Mouse (Mus musculus) MEL (cell line): ENCODE results near the gene Eps15. TPM values are rescaled to one million over a fixed set of nuclear protein-coding genes. Genes with fewer than 3 reads are reported as not detected.

ENCODE experiments used
- DNase-seq: peaks from one replicate; pipeline ENCODE4 v3.0.0; 2011; ENCODE audit warnings: low read depth, low spot score
- H3K27ac ChIP-seq: 2 replicates; pipeline ENCODE4 v1.5.1; 2012; ENCODE audit warnings: low read depth, mild to moderate bottlenecking, control low read depth, low read length, moderate library complexity; ENCODE audit not compliant: control insufficient read depth
- H3K27me3 ChIP-seq, 2 experiments: fragments of 150-350 bp in 1 of 2; sonication (generic) in 1 of 2; 2 replicates each; pipeline ENCODE4 v1.6.1; 2012; ENCODE audit warnings: low read length in 2 of 2, mild to moderate bottlenecking in 2 of 2, improper control_type of control experiment in 1 of 2, moderate library complexity in 1 of 2; ENCODE audit not compliant: insufficient read depth in 2 of 2, control insufficient read depth in 1 of 2
- H3K36me3 ChIP-seq, 2 experiments: 2 replicates each; pipeline ENCODE4 v1.6.1; 2012 to 2014; ENCODE audit warnings: low read length in 2 of 2, improper control_type of control experiment in 1 of 2, inconsistent platforms in 1 of 2, mild to moderate bottlenecking in 1 of 2; ENCODE audit not compliant: insufficient read depth in 2 of 2, control insufficient read depth in 1 of 2
- H3K4me1 ChIP-seq, 2 experiments: fragments of 150-350 bp in 1 of 2; sonication (generic) in 1 of 2; 2 replicates each; pipeline ENCODE4 v1.6.1; 2012; ENCODE audit warnings: low read length in 2 of 2, improper control_type of control experiment in 1 of 2, mild to moderate bottlenecking in 1 of 2; ENCODE audit not compliant: insufficient read depth in 2 of 2, control insufficient read depth in 1 of 2
- H3K4me3 ChIP-seq, 2 experiments: fragments of 150-350 bp in 1 of 2; sonication (generic) in 1 of 2; 2 replicates each; pipeline ENCODE4 v1.5.1; 2012; ENCODE audit warnings: low read depth in 2 of 2, low read length in 2 of 2, mild to moderate bottlenecking in 2 of 2, moderate library complexity in 2 of 2, control low read depth in 1 of 2, improper control_type of control experiment in 1 of 2; ENCODE audit not compliant: control insufficient read depth in 1 of 2, insufficient read depth in 1 of 2
- H3K79me2 ChIP-seq: 2 replicates; pipeline ENCODE4 v1.6.1; 2012; ENCODE audit warnings: mild to moderate bottlenecking, low read length, moderate library complexity; ENCODE audit not compliant: control insufficient read depth, poor library complexity, insufficient read depth
- H3K9ac ChIP-seq: 2 replicates; pipeline ENCODE4 v1.6.1; 2012; ENCODE audit warnings: low read depth, mild to moderate bottlenecking, control low read depth, low read length, moderate library complexity; ENCODE audit not compliant: control insufficient read depth, poor library complexity, severe bottlenecking
- H3K9me3 ChIP-seq: fragments of 150-350 bp; sonication (generic); replicated peaks from 2 replicates; pipeline ENCODE4 v1.6.1; 2012; ENCODE audit warnings: mild to moderate bottlenecking, low read length, improper control_type of control experiment, moderate library complexity; ENCODE audit not compliant: insufficient read depth
- BHLHE40 ChIP-seq: IDR thresholded peaks from 2 replicates; pipeline ENCODE4 v1.6.1; 2012; ENCODE audit warnings: low read depth, mild to moderate bottlenecking, inconsistent platforms, low read length, improper control_type of control experiment, borderline replicate concordance
- CHD1 ChIP-seq: IDR thresholded peaks from 2 replicates; pipeline ENCODE4 v1.6.1; 2012; ENCODE audit warnings: low read depth, mild to moderate bottlenecking, inconsistent platforms, low read length, improper control_type of control experiment
- ELF1 ChIP-seq: IDR thresholded peaks from 2 replicates; pipeline ENCODE4 v1.6.1; 2014; ENCODE audit warnings: low read depth, mild to moderate bottlenecking, inconsistent platforms, low read length, improper control_type of control experiment, moderate library complexity
- EP300 ChIP-seq, 2 experiments: IDR thresholded peaks; 2 replicates each; pipeline ENCODE4 v1.6.1; 2011; ENCODE audit warnings: improper control_type of control experiment in 2 of 2, low read length in 2 of 2, low read depth in 1 of 2, mild to moderate bottlenecking in 1 of 2
- GABPA ChIP-seq: IDR thresholded peaks from 2 replicates; pipeline ENCODE4 v1.6.1; 2012; ENCODE audit warnings: low read depth, mild to moderate bottlenecking, inconsistent platforms, low read length, improper control_type of control experiment, moderate library complexity
- GATA1 ChIP-seq: IDR thresholded peaks from 2 replicates; pipeline ENCODE4 v1.6.1; 2011; ENCODE audit warnings: low read depth, low read length, improper control_type of control experiment
- JUND ChIP-seq: IDR thresholded peaks from 2 replicates; pipeline ENCODE4 v1.6.1; 2011; ENCODE audit warnings: low read depth, mild to moderate bottlenecking, improper control_type of control experiment, low read length
- KAT2A ChIP-seq: conservative IDR thresholded peaks from 2 replicates; pipeline ENCODE4 v1.6.1; 2012; ENCODE audit warnings: low read depth, low read length, improper control_type of control experiment, inconsistent platforms
- MAFK ChIP-seq: IDR thresholded peaks from 2 replicates; pipeline ENCODE4 v1.6.1; 2011; ENCODE audit warnings: low read depth, mild to moderate bottlenecking, low read length, improper control_type of control experiment, borderline replicate concordance
- MAX ChIP-seq: IDR thresholded peaks from 2 replicates; pipeline ENCODE4 v1.6.1; 2011; ENCODE audit warnings: low read length, improper control_type of control experiment
- MEF2A ChIP-seq: IDR thresholded peaks from 2 replicates; pipeline ENCODE4 v1.6.1; 2014; ENCODE audit warnings: low read depth, mild to moderate bottlenecking, inconsistent platforms, low read length, improper control_type of control experiment; ENCODE audit not compliant: poor library complexity, insufficient replicate concordance, severe bottlenecking; ENCODE audit errors: extremely low read depth
- MYB ChIP-seq: IDR thresholded peaks from 2 replicates; pipeline ENCODE4 v1.6.1; 2011; ENCODE audit warnings: mild to moderate bottlenecking, low read depth, low read length, improper control_type of control experiment
- MYC ChIP-seq: IDR thresholded peaks from 2 replicates; pipeline ENCODE4 v1.6.1; 2011; ENCODE audit warnings: low read depth, mild to moderate bottlenecking, low read length, improper control_type of control experiment, moderate library complexity
- NELFE ChIP-seq: IDR thresholded peaks from 2 replicates; pipeline ENCODE4 v1.6.1; 2011; ENCODE audit warnings: low read depth, low read length, improper control_type of control experiment
- NRF1 ChIP-seq: IDR thresholded peaks from 2 replicates; pipeline ENCODE4 v1.6.1; 2014; ENCODE audit warnings: low read depth, mild to moderate bottlenecking, inconsistent platforms, low read length, improper control_type of control experiment, moderate library complexity; ENCODE audit not compliant: poor library complexity, insufficient read depth, severe bottlenecking
- POLR2A ChIP-seq, 2 experiments: IDR thresholded peaks; 2 replicates each; pipeline ENCODE4 v1.6.1; 2011 to 2012; ENCODE audit warnings: low read length in 2 of 2, mild to moderate bottlenecking in 2 of 2, control low read depth in 1 of 2, improper control_type of control experiment in 1 of 2, low read depth in 1 of 2, moderate library complexity in 1 of 2; ENCODE audit not compliant: control insufficient read depth in 1 of 2, insufficient read depth in 1 of 2, poor library complexity in 1 of 2
- POLR2AphosphoS2 ChIP-seq: IDR thresholded peaks from 2 replicates; pipeline ENCODE4 v1.6.1; 2011; ENCODE audit warnings: low read length, improper control_type of control experiment
- POLR2AphosphoS5 ChIP-seq: IDR thresholded peaks from 2 replicates; pipeline ENCODE4 v1.6.1; 2012; ENCODE audit warnings: low read depth, borderline replicate concordance, mild to moderate bottlenecking, inconsistent platforms, low read length, moderate library complexity, mixed read lengths
- RCOR1 ChIP-seq: IDR thresholded peaks from 2 replicates; pipeline ENCODE4 v1.6.1; 2012; ENCODE audit warnings: low read depth, mild to moderate bottlenecking, inconsistent platforms, low read length, improper control_type of control experiment
- TAL1 ChIP-seq: IDR thresholded peaks from 2 replicates; pipeline ENCODE4 v1.6.1; 2012; ENCODE audit warnings: mild to moderate bottlenecking, inconsistent platforms, low read length, moderate library complexity, mixed read lengths
- USF1 ChIP-seq: IDR thresholded peaks from 2 replicates; pipeline ENCODE4 v1.6.1; 2014; ENCODE audit warnings: low read depth, mild to moderate bottlenecking, inconsistent platforms, low read length, improper control_type of control experiment, moderate library complexity
- USF2 ChIP-seq, 2 experiments: IDR thresholded peaks; 2 replicates each; pipeline ENCODE4 v1.6.1; 2011 to 2012; ENCODE audit warnings: improper control_type of control experiment in 2 of 2, low read length in 2 of 2, borderline replicate concordance in 1 of 2, inconsistent platforms in 1 of 2, low read depth in 1 of 2, mild to moderate bottlenecking in 1 of 2; ENCODE audit not compliant: insufficient read depth in 1 of 2
- ZC3H11A ChIP-seq: IDR thresholded peaks from 2 replicates; pipeline ENCODE4 v1.6.1; 2012; ENCODE audit warnings: low read depth, mild to moderate bottlenecking, inconsistent platforms, low read length, improper control_type of control experiment
- ZMIZ1 ChIP-seq: IDR thresholded peaks from 2 replicates; pipeline ENCODE4 v1.6.1; 2012; ENCODE audit warnings: low read depth, mild to moderate bottlenecking, inconsistent platforms, low read length, improper control_type of control experiment, moderate library complexity
- ZNF384 ChIP-seq: IDR thresholded peaks from 2 replicates; pipeline ENCODE4 v1.6.1; 2012; ENCODE audit warnings: low read depth, mild to moderate bottlenecking, inconsistent platforms, low read length, improper control_type of control experiment
- polyA plus RNA-seq, 2 experiments: library from polyadenylated mRNA; stranded (reverse) in 1 of 2; unstranded in 1 of 2; fragments of >175 nt in 1 of 2; fragments of >200 nt in 1 of 2; gene quantifications; 2 replicates each; pipeline versions ENCODE4 v1.2.1 to v1.2.4; 2012; ENCODE audit warnings: low replicate concordance in 2 of 2, low read depth in 1 of 2; ENCODE audit not compliant: insufficient read length in 2 of 2, insufficient read depth in 1 of 2, missing spikeins in 1 of 2
- total RNA-seq: library from RNA; depleted of rRNA; stranded (reverse); fragments of 300-350 nt; gene quantifications from 2 replicates; pipeline ENCODE4 v1.2.3, GENCODE M21; 2012

The Eps15 gene
- total and polyA plus RNA-seq, 3 experiments: 19.7 to 107 (median 53.3) TPM

DNA sequence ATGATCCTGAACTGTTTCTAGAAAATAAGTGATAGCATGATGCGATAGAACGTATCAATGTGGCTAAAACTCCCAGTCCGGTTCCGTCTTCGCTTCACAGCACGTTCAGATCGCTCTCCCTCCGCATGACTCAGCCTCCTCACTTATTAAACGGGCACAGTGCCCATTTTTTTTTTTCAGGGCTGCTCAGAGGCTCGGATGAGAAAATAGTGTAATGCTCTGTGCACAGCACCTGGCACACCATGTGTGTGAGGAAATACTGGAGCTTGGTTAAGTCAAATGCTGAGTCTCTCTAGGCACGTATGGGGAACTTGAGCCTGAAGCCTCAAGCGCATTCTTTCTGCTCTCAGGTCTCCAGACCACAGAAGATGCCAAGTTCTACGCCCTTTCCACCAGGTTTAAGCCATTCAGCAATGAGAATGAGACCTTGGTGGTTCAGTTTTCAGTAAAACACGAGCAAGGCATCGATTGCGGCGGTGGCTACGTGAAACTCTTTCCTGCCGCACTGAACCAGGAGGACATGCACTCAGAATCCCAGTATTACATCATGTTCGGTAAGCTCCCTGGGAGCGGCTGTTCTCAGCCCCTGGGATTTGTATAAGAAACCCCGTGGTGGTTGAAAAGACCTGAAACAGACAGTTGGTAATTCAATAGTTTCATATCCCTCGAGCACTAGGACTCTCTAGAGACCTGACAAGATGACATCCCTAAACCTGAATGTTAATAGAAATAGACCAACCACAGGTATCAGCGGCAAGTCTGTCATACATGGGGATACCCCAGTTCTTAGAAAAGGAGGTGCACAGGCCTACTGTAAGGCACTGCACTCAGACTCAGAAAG, 41.4 kb upstream of the Eps15 start:
- H3K9ac ChIP-seq: no peak overlapping the region
- peak; percentile 80 for DNase-seq
- H3K9me3 ChIP-seq: no peaks in the 10 kb centered on the region
- peaks cover 2 to 11% of the 10 kb centered on the region in 2 experiments; a peak in 3 of 4 replicates for H3K4me1 ChIP-seq
- no peak overlapping the region for H3K4me3 ChIP-seq
- TF ChIP-seq ZNF384: peak; percentile 85
- no peak for TF ChIP-seq ELF1
- 0 out of 4 replicates have a peak, but pooled peaks of 1 of the 2 experiments have one; percentile 11 for TF ChIP-seq EP300 (IDR thresholded peaks at IDR 0.05; ENCODE audit: low read depth in 1 of 2, low read length in 2 of 2)
- no peak for TF ChIP-seq BHLHE40
- 0 out of 2 replicates have a peak, but pooled peaks have one; percentile 27 for TF ChIP-seq MYC
- peak; percentile 53; the same call in 1 of the 2 replicates for TF ChIP-seq MAX
- no peak for TF ChIP-seq POLR2AphosphoS5
- TF ChIP-seq RCOR1: no peak
- no peak for TF ChIP-seq POLR2A (IDR thresholded peaks at IDR 0.05; ENCODE audit: control insufficient read depth in 1 of 2, insufficient read depth in 1 of 2, low read depth in 1 of 2, low read length in 2 of 2, poor library complexity in 1 of 2)
- no peak for TF ChIP-seq MAFK
- no peak for TF ChIP-seq USF1
- TF ChIP-seq JUND: peak; percentile 35; the same call in 1 of the 2 replicates
- no peak for TF ChIP-seq GABPA
- TF ChIP-seq NRF1: no peak
- TF ChIP-seq KAT2A: no peak
- no peak for TF ChIP-seq MYB
- TF ChIP-seq, all 39 proteins: peak for 5
- H3K36me3 ChIP-seq: peaks cover 0 to 7% of the 10 kb centered on the region in 2 experiments; a peak in 2 of 4 replicates
- H3K27me3 ChIP-seq: no peaks in the 10 kb centered on the region; a peak in 1 of 4 replicates
- no peak overlapping the region for H3K27ac ChIP-seq
- H3K79me2 ChIP-seq: no peaks in the 10 kb centered on the region

DNA sequence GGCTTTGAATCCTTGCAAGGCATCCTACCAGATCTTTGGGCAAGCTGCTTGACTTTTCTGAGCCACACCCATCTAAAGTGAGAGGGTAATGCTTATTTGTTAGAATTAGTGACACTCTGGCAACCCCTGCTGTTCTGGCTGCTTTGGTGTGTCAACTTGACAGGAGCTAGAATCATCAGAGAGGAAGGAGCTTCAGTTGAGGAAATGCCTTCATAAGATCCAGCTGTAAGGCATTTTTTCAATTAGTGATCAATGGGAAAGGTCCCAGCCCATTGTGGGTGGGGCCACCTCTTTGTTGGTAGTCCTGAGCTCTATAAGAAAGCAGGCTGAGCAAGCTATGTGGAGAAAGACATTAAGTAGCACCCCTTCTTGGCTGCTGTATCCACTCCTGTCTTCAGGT, 38.8 kb upstream of the Eps15 start:
- H3K27ac ChIP-seq: no peak overlapping the region
- H3K4me3 ChIP-seq: no peak overlapping the region
- peaks cover 0 to 7% of the 10 kb centered on the region in 2 experiments; a peak in 2 of 4 replicates for H3K36me3 ChIP-seq
- no peaks in the 10 kb centered on the region for H3K9me3 ChIP-seq
- TF ChIP-seq CHD1 (no peak), JUND (no peak), NRF1 (no peak), ZC3H11A (no peak), ELF1 (no peak), GATA1 (no peak), ZMIZ1 (no peak), RCOR1 (no peak), NELFE (no peak), POLR2AphosphoS2 (no peak), MEF2A (no peak), TAL1 (no peak), USF2 (IDR thresholded peaks at IDR 0.05; ENCODE audit: borderline replicate concordance in 1 of 2, insufficient read depth in 1 of 2, low read depth in 1 of 2, low read length in 2 of 2) (no peak), MAX (no peak)
- H3K27me3 ChIP-seq: no peaks in the 10 kb centered on the region; a peak in 1 of 4 replicates
- peaks cover 2 to 11% of the 10 kb centered on the region in 2 experiments; a peak in 3 of 4 replicates for H3K4me1 ChIP-seq
- H3K79me2 ChIP-seq: no peaks in the 10 kb centered on the region
- no peak overlapping the region for H3K9ac ChIP-seq
- DNase-seq: no peak
